Mouse (Mus musculus) ES-Bruce4 (cell line): Measurements from ENCODE around the gene Cnot4. TPM values are rescaled to one million over a fixed set of nuclear protein-coding genes. Genes with fewer than 3 reads are reported as not detected.

Experiments used
- H3K27ac ChIP-seq: 2 replicates; pipeline ENCODE4 v1.5.1; 2012; ENCODE audit warnings: low read length, inconsistent platforms; ENCODE audit not compliant: insufficient read depth
- H3K27me3 ChIP-seq: 2 replicates; pipeline ENCODE4 v1.6.1; 2012; ENCODE audit warnings: mild to moderate bottlenecking, low read length, inconsistent platforms; ENCODE audit not compliant: control insufficient read depth, poor library complexity, insufficient read depth, severe bottlenecking
- H3K36me3 ChIP-seq: 2 replicates; pipeline ENCODE4 v1.6.1; 2012; ENCODE audit warnings: inconsistent platforms, mild to moderate bottlenecking, low read length, moderate library complexity; ENCODE audit not compliant: control insufficient read depth, poor library complexity, insufficient read depth, severe bottlenecking
- H3K4me1 ChIP-seq: one replicate; pipeline ENCODE4 v1.8.1; 2011; ENCODE audit warnings: low read length; ENCODE audit not compliant: control insufficient read depth, insufficient read depth
- H3K4me3 ChIP-seq: 2 replicates; pipeline ENCODE4 v1.5.1; 2011; ENCODE audit warnings: low read depth, mild to moderate bottlenecking, low read length
- H3K9ac ChIP-seq: 2 replicates; pipeline ENCODE4 v1.6.1; 2012; ENCODE audit warnings: low read depth, mild to moderate bottlenecking, inconsistent platforms; ENCODE audit not compliant: poor library complexity, severe bottlenecking
- H3K9me3 ChIP-seq: replicated peaks from 2 replicates; pipeline ENCODE4 v1.6.1; 2012; ENCODE audit warnings: mild to moderate bottlenecking, low read length, inconsistent platforms; ENCODE audit not compliant: control insufficient read depth, poor library complexity, insufficient read depth, severe bottlenecking
- CTCF ChIP-seq: IDR thresholded peaks from one replicate; pipeline ENCODE4 v1.8.1; 2011; ENCODE audit warnings: low read depth, low read length
- EP300 ChIP-seq: IDR thresholded peaks from 2 replicates; pipeline ENCODE4 v1.6.1; 2011; ENCODE audit warnings: low read depth, low read length; ENCODE audit not compliant: insufficient read depth
- POLR2A ChIP-seq: IDR thresholded peaks from one replicate; pipeline ENCODE4 v1.8.1; 2011; ENCODE audit warnings: low read length; ENCODE audit not compliant: insufficient read depth
- polyA plus RNA-seq: library from polyadenylated mRNA; stranded (reverse); fragments of >200 nt; gene quantifications from 2 replicates; pipeline ENCODE4 v1.2.4, GENCODE M21; 2011; ENCODE audit warnings: low read depth; ENCODE audit not compliant: missing spikeins, insufficient read depth, insufficient read length

Gene Cnot4
- polyA plus RNA-seq, 1 experiment: 49.2 TPM

GRCm38 (mm10) chr6:35133246-35133578, 312 bp downstream of the Cnot4 start:
- TF ChIP-seq EP300: no peak
- no peak for TF ChIP-seq CTCF
- no peak for TF ChIP-seq POLR2A
- Histone ChIP-seq H3K36me3 (no peaks in the 10 kb centered on the region), H3K4me3 (peak overlapping the region; percentile 91)

GRCm38 (mm10) chr6:35132806-35133205, 718 bp downstream of the Cnot4 start:
- no peaks in the 10 kb centered on the region for H3K36me3 ChIP-seq
- no peak for TF ChIP-seq POLR2A
- no peak for TF ChIP-seq CTCF
- TF ChIP-seq EP300: no peak
- no peaks in the 10 kb centered on the region for H3K27me3 ChIP-seq

More at GRCm38 (mm10) chr6:35133246-35133578, 312 bp downstream of the Cnot4 start:
- no peaks in the 10 kb centered on the region for H3K27me3 ChIP-seq
- no peak overlapping the region for H3K27ac ChIP-seq
- H3K9me3 ChIP-seq: no peaks in the 10 kb centered on the region
- H3K4me1 ChIP-seq: no peaks in the 10 kb centered on the region
- peak overlapping the region; percentile 68 for H3K9ac ChIP-seq

DNA sequence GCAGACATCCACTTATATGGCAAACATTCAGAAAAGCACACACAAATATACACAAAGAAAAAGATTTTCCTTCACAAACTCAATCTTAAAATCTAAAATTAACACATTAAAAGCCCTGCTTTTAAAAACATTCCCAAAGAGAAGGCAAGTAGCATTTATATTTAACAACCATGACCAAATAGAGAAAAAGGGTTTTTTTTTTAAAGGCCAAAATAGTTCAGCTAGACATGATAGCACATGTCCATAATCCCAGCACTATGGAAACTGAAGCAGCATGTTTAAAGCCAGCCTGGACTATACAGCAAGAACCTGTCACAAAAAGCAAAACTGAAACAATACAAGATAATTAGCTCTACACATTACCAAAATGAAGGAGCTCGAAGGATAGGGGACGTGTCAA, 11.0 kb downstream of the Cnot4 start:
- Histone ChIP-seq H3K9me3 (no peaks in the 10 kb centered on the region), H3K27me3 (no peaks in the 10 kb centered on the region), H3K4me3 (no peak overlapping the region), H3K36me3 (peaks cover 12% of the 10 kb centered on the region), H3K4me1 (no peaks in the 10 kb centered on the region), H3K27ac (no peak overlapping the region), H3K9ac (no peak overlapping the region)
- TF ChIP-seq CTCF: no peak
- TF ChIP-seq EP300: no peak
- TF ChIP-seq POLR2A: no peak

More at GRCm38 (mm10) chr6:35132806-35133205, 718 bp downstream of the Cnot4 start:
- no peak overlapping the region for H3K27ac ChIP-seq
- peak overlapping the region; percentile 91 for H3K4me3 ChIP-seq
- H3K4me1 ChIP-seq: no peaks in the 10 kb centered on the region
- H3K9ac ChIP-seq: peak overlapping the region; percentile 68
- no peaks in the 10 kb centered on the region for H3K9me3 ChIP-seq

DNA sequence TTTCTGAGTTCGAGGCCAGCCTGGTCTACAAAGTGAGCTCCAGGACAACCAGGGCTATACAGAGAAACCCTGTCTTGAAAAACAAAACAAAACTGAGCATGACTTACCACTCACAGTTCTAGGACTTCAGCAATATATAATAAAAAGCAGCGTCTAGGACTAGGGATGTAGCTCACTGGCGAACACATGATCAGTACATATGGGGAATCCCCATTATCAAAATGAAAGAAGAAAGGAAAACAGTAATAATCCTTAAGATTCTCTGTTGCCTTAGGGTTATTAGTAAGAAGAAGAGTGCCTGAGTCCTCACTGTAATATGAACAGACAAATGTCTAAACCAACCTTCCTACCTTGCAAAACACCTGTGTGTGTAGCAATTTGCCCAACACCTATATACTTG, 11.6 kb downstream of the Cnot4 start:
- Histone ChIP-seq H3K4me3 (no peak overlapping the region), H3K9ac (no peak overlapping the region), H3K4me1 (no peaks in the 10 kb centered on the region), H3K9me3 (no peaks in the 10 kb centered on the region), H3K36me3 (peaks cover 12% of the 10 kb centered on the region), H3K27ac (no peak overlapping the region), H3K27me3 (no peaks in the 10 kb centered on the region)
- no peak for TF ChIP-seq CTCF
- no peak for TF ChIP-seq POLR2A
- TF ChIP-seq EP300: no peak

- H3K27ac ChIP-seq: no peak overlapping the region
- no peaks in the 10 kb centered on the region for H3K27me3 ChIP-seq
- no peak overlapping the region for H3K9ac ChIP-seq
- H3K4me3 ChIP-seq: no peak overlapping the region
- TF ChIP-seq POLR2A: no peak
- TF ChIP-seq CTCF: no peak
- no peak for TF ChIP-seq EP300
- H3K9me3 ChIP-seq: no peaks in the 10 kb centered on the region
- H3K36me3 ChIP-seq: peaks cover 2% of the 10 kb centered on the region; the same call in 1 of the 2 replicates
- no peaks in the 10 kb centered on the region for H3K4me1 ChIP-seq
Observed at GRCm38 (mm10) chr6:35102457-35102856, 31.1 kb downstream of the Cnot4 start.

GRCm38 (mm10) chr6:35084927-35085326, 48.6 kb downstream of the Cnot4 start:
- no peak overlapping the region for H3K27ac ChIP-seq
- no peaks in the 10 kb centered on the region for H3K27me3 ChIP-seq
- H3K9ac ChIP-seq: no peak overlapping the region
- H3K4me1 ChIP-seq: no peaks in the 10 kb centered on the region
- H3K9me3 ChIP-seq: no peaks in the 10 kb centered on the region
- H3K4me3 ChIP-seq: no peak overlapping the region
- no peak for TF ChIP-seq POLR2A
- H3K36me3 ChIP-seq: no peaks in the 10 kb centered on the region; the same call in 1 of the 2 replicates
